Mouse (Mus musculus) left cerebral cortex, adult 6 months (tissue): ENCODE results near the gene Gtf3c1. TPM values are rescaled to one million over a fixed set of nuclear protein-coding genes. Genes with fewer than 3 reads are reported as not detected.

Source experiments
- long read RNA-seq, 2 experiments: library from polyadenylated mRNA; unstranded; transcript quantifications; one replicate each; pipeline ENCODE4 v2.0.0; 2019 to 2020
- polyA plus RNA-seq: library from polyadenylated mRNA; unstranded; fragments of <200 nt; fragmentation: Nextera tagmentation; gene quantifications from 2 replicates; pipeline ENCODE4 v1.2.3, GENCODE M21; 2021

The Gtf3c1 gene
- 15.2 and 17.0 TPM in 2 replicates for polyA plus RNA-seq
- long read RNA-seq, experiment 1, full-length matches to known transcripts: 23 of 80 reads
- long read RNA-seq, experiment 1, partial matches to known transcripts: 53 of 80 reads
- long read RNA-seq, experiment 1, other reads (novel, unspliced or antisense): 4 of 80 reads
- long read RNA-seq, experiment 2, partial matches to known transcripts: 22 of 22 reads
- long read RNA-seq, experiment 2, other reads (novel, unspliced or antisense): 0 of 22 reads

DNA sequence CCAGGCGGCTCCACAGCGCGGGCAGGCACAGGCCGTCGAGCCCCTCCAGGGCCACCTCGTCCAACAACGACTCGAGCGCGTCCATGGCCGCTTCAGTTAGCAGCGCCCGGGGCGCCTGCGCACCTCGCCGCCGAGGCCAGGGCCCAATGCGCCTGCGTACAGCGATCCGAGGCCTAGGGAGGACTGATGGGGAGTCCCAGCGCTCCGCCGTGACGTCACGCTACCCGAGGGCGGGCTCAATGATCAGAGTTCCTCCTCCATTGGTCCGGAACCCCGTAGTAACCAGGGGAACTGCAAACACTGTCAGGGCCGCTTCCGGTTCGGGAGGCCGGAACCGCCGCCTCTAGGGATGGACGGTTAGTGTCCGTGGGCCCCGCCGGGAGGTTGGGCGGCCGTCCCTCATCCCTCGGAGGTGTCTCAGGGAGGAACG, at the start of gene Gtf3c1, which contains the start of gene D430042O09Rik:
TSS of gene Gtf3c1 (minus strand) at position 188 of the 430 bp plus-strand sequence.
TSS of gene D430042O09Rik (plus strand) at position 296 of the 430 bp plus-strand sequence.

GRCm38 (mm10) chr7:125603185-125603631, 104.4 kb downstream of the Gtf3c1 start, which contains the start of gene Il21r:
Gene Il21r, plus strand, starts transcription at chr7:125603429.

Other genes starting within 250 kb of the Gtf3c1 start
- 55.3 and 61.8 TPM in 2 replicates for gene Nsmce1, start 216.2 kb downstream of the Gtf3c1 start, polyA plus RNA-seq
- gene Il4ra, start 155.7 kb downstream of the Gtf3c1 start, polyA plus RNA-seq: 2.5 and 2.8 TPM in 2 replicates
- gene Il21r, start 104.4 kb downstream of the Gtf3c1 start, polyA plus RNA-seq: 0.64 and 1.2 TPM in 2 replicates
- 3.0 and 3.8 TPM in 2 replicates for gene D430042O09Rik, start 108 bp upstream of the Gtf3c1 start, polyA plus RNA-seq